Mouse (Mus musculus): ENCODE data around the gene Sh3bp5. TPM values are rescaled to one million over a fixed set of nuclear protein-coding genes. Genes with fewer than 3 reads are reported as not detected.

The Sh3bp5 gene
- total and polyA plus RNA-seq, 3 experiments = 0.19 to 1.0 TPM; not detected in 1

DNA sequence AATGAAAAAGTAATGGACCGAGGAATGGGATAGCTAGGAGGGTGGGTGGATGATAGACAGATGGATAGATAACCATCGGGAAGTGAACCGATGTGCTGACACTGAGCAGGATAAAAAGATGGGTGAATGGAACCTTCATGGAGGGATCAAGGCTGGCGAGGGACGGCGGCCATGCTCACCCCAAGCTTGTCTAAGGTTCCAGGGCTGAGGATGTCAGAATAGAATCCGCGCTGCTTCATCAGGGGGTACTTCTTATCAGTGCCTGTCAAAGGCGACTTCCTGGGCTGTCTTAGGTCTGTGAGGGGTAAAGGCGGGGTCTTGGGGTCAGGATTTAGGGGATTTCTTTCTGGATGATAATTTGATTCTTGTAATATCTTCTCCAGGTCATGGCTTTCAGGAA, 116.3 kb downstream of the Sh3bp5 start:
- Histone ChIP-seq H3K4me3 (ENCODE audit: control insufficient read depth in 1 of 2, insufficient read depth in 1 of 2, low read depth in 2 of 2, low read length in 2 of 2) (no peak overlapping the region), H3K36me3 (ENCODE audit: control insufficient read depth in 1 of 2, insufficient read depth in 2 of 2, low read length in 2 of 2) (peaks cover 0 to 6% of the 10 kb centered on the region in 2 experiments; a peak in 2 of 4 replicates), H3K27me3 (ENCODE audit: control insufficient read depth in 1 of 2, insufficient read depth in 2 of 2, low read length in 2 of 2) (no peaks in the 10 kb centered on the region), H3K27ac (ENCODE audit: control insufficient read depth, low read depth, low read length) (no peak overlapping the region), H3K9me3 (replicated peaks; ENCODE audit: insufficient read depth, low read length) (no peaks in the 10 kb centered on the region), H3K9ac (ENCODE audit: control insufficient read depth, low read depth, low read length, poor library complexity, severe bottlenecking) (no peak overlapping the region), H3K4me1 (ENCODE audit: control insufficient read depth in 1 of 2, insufficient read depth in 2 of 2, low read length in 2 of 2) (peaks cover 0 to 15% of the 10 kb centered on the region in 2 experiments; a peak in 1 of 4 replicates), H3K79me2 (ENCODE audit: control insufficient read depth, insufficient read depth, low read length, poor library complexity) (no peaks in the 10 kb centered on the region)
- DNase-seq (ENCODE audit: low read depth, low spot score) = no peak
- TF ChIP-seq BHLHE40 (IDR thresholded peaks at IDR 0.05; ENCODE audit: borderline replicate concordance, low read depth, low read length) = no peak
- no peak for TF ChIP-seq NELFE (IDR thresholded peaks at IDR 0.05; ENCODE audit: low read depth, low read length)
- no peak for TF ChIP-seq CHD1 (IDR thresholded peaks at IDR 0.05; ENCODE audit: low read depth, low read length)
- no peak for TF ChIP-seq ETS1 (IDR thresholded peaks at IDR 0.05; ENCODE audit: low read depth, low read length)
- no peak for TF ChIP-seq MAZ (IDR thresholded peaks at IDR 0.05; ENCODE audit: low read depth, low read length)
- no peak for TF ChIP-seq POLR2A (IDR thresholded peaks at IDR 0.05; ENCODE audit: control insufficient read depth in 1 of 2, insufficient read depth in 1 of 2, low read depth in 1 of 2, low read length in 2 of 2, poor library complexity in 1 of 2)
- TF ChIP-seq UBTF (IDR thresholded peaks at IDR 0.05; ENCODE audit: borderline replicate concordance, insufficient read depth, low read depth, low read length) = no peak
- TF ChIP-seq POLR2AphosphoS5 (IDR thresholded peaks at IDR 0.05; ENCODE audit: borderline replicate concordance, low read depth, low read length) = no peak
- TF ChIP-seq CHD2 (IDR thresholded peaks at IDR 0.05; ENCODE audit: low read length) = no peak
- TF ChIP-seq MYC (IDR thresholded peaks at IDR 0.05; ENCODE audit: low read depth, low read length) = no peak
- no peak for TF ChIP-seq NRF1 (IDR thresholded peaks at IDR 0.05; ENCODE audit: insufficient read depth, low read depth, low read length, poor library complexity, severe bottlenecking)
- TF ChIP-seq JUND (IDR thresholded peaks at IDR 0.05; ENCODE audit: low read depth, low read length) = no peak
- TF ChIP-seq HCFC1 (IDR thresholded peaks at IDR 0.05; ENCODE audit: low read depth, low read length) = no peak
- no peak for TF ChIP-seq KAT2A (conservative IDR thresholded peaks at IDR 0.05; ENCODE audit: low read depth, low read length)
- TF ChIP-seq ZMIZ1 (IDR thresholded peaks at IDR 0.05; ENCODE audit: low read depth, low read length) = no peak
- TF ChIP-seq MAFK (IDR thresholded peaks at IDR 0.05; ENCODE audit: borderline replicate concordance, low read depth, low read length) = no peak
- TF ChIP-seq E2F4 (IDR thresholded peaks at IDR 0.05; ENCODE audit: borderline replicate concordance, low read depth, low read length) = no peak
- TF ChIP-seq MEF2A (IDR thresholded peaks at IDR 0.05; ENCODE audit: extremely low read depth, insufficient replicate concordance, low read depth, low read length, poor library complexity, severe bottlenecking) = no peak
- no peak for TF ChIP-seq TBP (IDR thresholded peaks at IDR 0.05; ENCODE audit: low read depth, low read length)

DNA sequence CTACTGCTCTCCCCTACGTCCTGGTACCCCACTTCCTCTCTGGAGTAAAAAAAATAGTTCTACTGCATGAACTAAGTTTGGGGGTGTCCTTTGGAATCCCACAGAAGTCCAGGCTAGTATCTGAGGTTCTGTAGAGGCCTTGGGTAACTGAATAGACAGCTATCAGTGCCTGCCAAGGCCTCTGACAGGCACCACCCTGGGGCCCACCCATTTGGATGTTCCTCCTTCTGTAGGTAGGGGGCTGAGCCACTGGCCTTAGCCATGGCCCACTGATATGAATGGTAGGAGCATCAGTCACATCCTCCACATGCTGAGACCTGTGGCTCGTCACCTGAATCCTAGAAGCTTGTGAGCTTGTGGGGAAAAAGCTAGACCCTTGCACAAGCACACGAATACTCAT, 118.1 kb downstream of the Sh3bp5 start:
- DNase-seq (ENCODE audit: low read depth, low spot score) = peak; percentile 38
- TF ChIP-seq ELF1 (IDR thresholded peaks at IDR 0.05; ENCODE audit: low read depth, low read length) (no peak), EP300 (IDR thresholded peaks at IDR 0.05; ENCODE audit: low read depth in 1 of 2, low read length in 2 of 2) (peak in 1 of 2 experiments; percentile 19; a peak in 1 of 4 replicates), SMC3 (IDR thresholded peaks at IDR 0.05; ENCODE audit: low read depth, low read length) (no peak)
- Histone ChIP-seq H3K9me3 (replicated peaks; ENCODE audit: insufficient read depth, low read length) (no peaks in the 10 kb centered on the region), H3K36me3 (ENCODE audit: control insufficient read depth in 1 of 2, insufficient read depth in 2 of 2, low read length in 2 of 2) (peaks cover 0 to 3% of the 10 kb centered on the region in 2 experiments; a peak in 1 of 4 replicates), H3K27me3 (ENCODE audit: control insufficient read depth in 1 of 2, insufficient read depth in 2 of 2, low read length in 2 of 2) (no peaks in the 10 kb centered on the region), H3K4me1 (ENCODE audit: control insufficient read depth in 1 of 2, insufficient read depth in 2 of 2, low read length in 2 of 2) (peaks cover 0 to 10% of the 10 kb centered on the region in 2 experiments; a peak in 1 of 4 replicates), H3K27ac (ENCODE audit: control insufficient read depth, low read depth, low read length) (no peak overlapping the region), H3K79me2 (ENCODE audit: control insufficient read depth, insufficient read depth, low read length, poor library complexity) (no peaks in the 10 kb centered on the region), H3K4me3 (ENCODE audit: control insufficient read depth in 1 of 2, insufficient read depth in 1 of 2, low read depth in 2 of 2, low read length in 2 of 2) (no peak overlapping the region), H3K9ac (ENCODE audit: control insufficient read depth, low read depth, low read length, poor library complexity, severe bottlenecking) (no peak overlapping the region)

Measured in MEL (cell line).